Mouse (Mus musculus) cerebellum, adult 11-12 months (tissue): ENCODE measurements around the gene Nphs1.
"Not testable (repeated sequence)": the region's sequence is repeated elsewhere in the genome, so short reads cannot be mapped to it uniquely, and the experiment has no call there.

Experiments used
- DNase-seq: peaks from one replicate; pipeline ENCODE4 v3.0.0; 2022

Gene Nphs1

GRCm38 (mm10) chr7:30493401-30493931, 35.4 kb downstream of the Nphs1 start, which contains the start of gene Prodh2:
TSS of gene Prodh2 (plus strand) at chr7:30493622.
- DNase-seq, result no peak

- DNase-seq, result not testable (repeated sequence)
Measured at GRCm38 (mm10) chr7:30495506-30496042, 37.5 kb downstream of the Nphs1 start.

- not testable (repeated sequence) for DNase-seq
Measured at GRCm38 (mm10) chr7:30501159-30501558, 43.0 kb downstream of the Nphs1 start.

GRCm38 (mm10) chr7:30508061-30508460, 49.9 kb downstream of the Nphs1 start:
- DNase-seq, result no peak

GRCm38 (mm10) chr7:30515003-30515760, 57.1 kb downstream of the Nphs1 start:
- DNase-seq, result no peak

- no peak for DNase-seq
Measured at GRCm38 (mm10) chr7:30518325-30518724, 60.2 kb downstream of the Nphs1 start.

- peak; percentile 53 for DNase-seq
Measured at GRCm38 (mm10) chr7:30520396-30520795, 62.3 kb downstream of the Nphs1 start.

GRCm38 (mm10) chr7:30520856-30521255, 62.7 kb downstream of the Nphs1 start:
- peak; percentile 77 for DNase-seq

GRCm38 (mm10) chr7:30522871-30523270, 64.8 kb downstream of the Nphs1 start:
- DNase-seq, result no peak

- no peak for DNase-seq
Measured at GRCm38 (mm10) chr7:30524487-30524886, 66.4 kb downstream of the Nphs1 start.

- no peak for DNase-seq
Measured at GRCm38 (mm10) chr7:30525954-30526353, 67.8 kb downstream of the Nphs1 start.

GRCm38 (mm10) chr7:30526399-30526798, 68.3 kb downstream of the Nphs1 start:
- DNase-seq, result no peak

GRCm38 (mm10) chr7:30526981-30527380, 68.9 kb downstream of the Nphs1 start:
- no peak for DNase-seq

GRCm38 (mm10) chr7:30531291-30531815, 73.2 kb downstream of the Nphs1 start:
- no peak for DNase-seq

- no peak for DNase-seq
Measured at GRCm38 (mm10) chr7:30532931-30533330, 74.8 kb downstream of the Nphs1 start.

GRCm38 (mm10) chr7:30533941-30534632, 76.0 kb downstream of the Nphs1 start:
- peak; percentile 67 for DNase-seq

- peak; percentile 96 for DNase-seq
Measured at GRCm38 (mm10) chr7:30534633-30535577, 76.8 kb downstream of the Nphs1 start, which contains the start of gene Arhgap33. TSS of gene Arhgap33 (minus strand) at chr7:30535060.
